Mouse (Mus musculus) megakaryocyte progenitor cell, adult 5-6 weeks (primary cell): Measurements from ENCODE around the gene Ncf4. TPM values are rescaled to one million over a fixed set of nuclear protein-coding genes. Genes with fewer than 3 reads are reported as not detected.

Experiments
- ATAC-seq: replicated peaks from 2 replicates; pipeline ENCODE4 v1.8.0; 2016; ENCODE audit warnings: mild to moderate bottlenecking, moderate TSS enrichment, inconsistent platforms; ENCODE audit not compliant: poor library complexity
- total RNA-seq, 2 experiments: library from RNA; stranded (forward) in 1 of 2; stranded (reverse) in 1 of 2; fragments of 157-497, 149-512 nt in 1 of 2; fragments of 200-1000 nt in 1 of 2; gene quantifications; 2 replicates each; pipeline versions ENCODE4 v1.2.3 to v1.2.4; 2015 to 2017

The Ncf4 gene
- total RNA-seq (2015) (128 and 151 TPM in 2 replicates), total RNA-seq (2017) (77.4 and 119 TPM in 2 replicates)

DNA sequence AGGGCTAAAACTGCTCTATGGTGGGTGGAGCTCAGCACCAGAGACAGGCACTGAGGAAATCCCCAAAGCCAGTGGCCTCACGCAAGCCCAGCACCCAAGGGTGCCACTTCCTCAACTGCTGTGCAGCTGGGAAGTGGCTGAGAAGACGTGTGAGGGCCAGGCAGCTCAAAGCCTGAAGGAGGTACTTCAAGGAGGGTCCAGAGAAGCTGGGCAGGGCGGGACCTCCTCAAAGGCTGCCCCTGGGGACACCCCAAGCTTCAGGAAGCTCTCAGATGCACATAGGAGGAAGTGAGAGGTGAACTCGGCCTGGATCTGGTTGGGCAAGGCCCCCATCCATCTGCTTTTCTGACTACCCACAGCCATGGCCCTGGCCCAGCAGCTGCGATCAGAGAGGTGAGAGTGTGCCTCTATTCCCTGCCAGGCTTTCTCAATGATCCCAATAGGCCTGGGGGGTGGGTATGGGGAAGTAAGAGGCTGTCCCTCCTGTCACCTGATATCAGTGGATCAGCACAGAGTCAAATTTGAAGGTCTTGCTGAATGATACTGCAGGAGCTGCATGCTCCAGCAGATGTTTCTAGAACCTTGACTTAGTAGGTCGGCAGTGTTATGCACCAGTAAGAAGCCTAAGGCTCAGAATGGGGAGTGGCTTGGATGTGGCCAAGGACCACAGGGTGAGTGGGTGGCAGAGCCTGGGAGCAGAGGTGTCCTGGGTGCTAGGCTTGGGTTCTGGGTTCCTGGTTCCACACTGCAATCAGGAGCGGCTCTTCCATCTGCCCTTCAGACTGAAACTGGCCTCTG lies at the start of gene Ncf4:
Gene Ncf4, plus strand, starts transcription at position 107 of the 798 bp plus-strand sequence.
- ATAC-seq, result peak; percentile 75

DNA sequence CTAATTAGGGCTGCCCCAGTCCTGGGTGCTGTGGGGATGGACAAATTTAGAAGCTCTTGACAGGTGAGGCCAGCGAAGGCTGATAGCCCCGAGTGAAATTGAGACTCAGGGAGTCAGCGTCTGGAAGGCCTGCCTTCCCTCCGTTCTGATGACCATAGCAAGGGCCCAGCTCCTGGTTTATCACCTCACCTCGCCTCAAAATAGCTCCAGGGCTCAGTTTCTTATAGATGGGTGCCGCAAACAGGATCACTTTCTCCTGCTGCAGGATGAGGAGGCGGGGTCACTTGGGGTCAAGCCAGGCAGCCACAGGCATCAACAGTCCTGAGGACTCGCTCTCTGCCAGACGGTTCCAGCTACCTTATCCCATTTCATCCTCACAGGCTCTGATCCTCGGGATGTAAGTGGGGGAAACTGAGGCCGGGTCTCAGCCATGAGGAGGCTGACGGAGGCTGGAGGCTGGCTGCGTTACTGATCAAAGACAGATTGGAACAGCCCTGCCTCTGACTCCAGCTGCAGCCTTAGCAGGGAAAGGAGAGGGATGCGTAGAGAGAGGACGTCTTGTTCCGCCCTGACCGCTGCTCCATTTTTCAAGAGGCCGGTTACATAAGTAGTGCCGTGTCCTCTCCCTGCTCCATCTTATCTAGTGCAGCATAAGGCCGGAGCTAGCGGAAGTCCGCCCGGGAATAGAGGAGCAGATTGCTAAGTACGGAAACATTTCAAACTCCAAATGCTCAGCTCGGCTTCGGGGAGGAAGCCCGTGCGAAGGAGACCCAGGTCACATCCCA lies 49.3 kb upstream of the Ncf4 start:
- ATAC-seq, result no peak

GRCm38 (mm10) chr15:78204053-78204847 lies 40.4 kb upstream of the Ncf4 start:
- no peak for ATAC-seq

DNA sequence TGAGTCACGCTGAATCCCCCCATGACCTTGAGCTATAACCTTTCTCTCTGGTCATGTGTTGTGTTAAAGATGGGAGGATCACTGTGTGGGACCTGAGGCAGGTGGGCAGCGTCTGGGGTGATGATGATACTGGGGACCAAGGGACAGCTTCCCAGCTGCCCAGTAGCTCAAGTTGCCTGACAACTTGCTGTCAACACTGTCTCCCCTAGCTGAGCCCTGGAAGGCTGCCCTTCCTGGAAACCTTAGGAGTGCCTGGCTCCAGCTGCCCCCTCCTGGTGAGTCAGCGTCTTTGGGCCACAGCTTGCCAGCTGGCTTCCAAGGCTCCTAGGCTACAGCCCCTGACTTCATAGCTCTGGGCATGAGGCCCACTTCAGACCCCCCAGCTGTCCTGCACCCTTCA lies 39.4 kb upstream of the Ncf4 start:
- no peak; the same call in 1 of the 2 replicates for ATAC-seq

GRCm38 (mm10) chr15:78206312-78206711 lies 38.3 kb upstream of the Ncf4 start, which contains the start of gene Pvalb:
Pvalb (minus strand) TSS chr15:78206400.
- no peak for ATAC-seq

DNA sequence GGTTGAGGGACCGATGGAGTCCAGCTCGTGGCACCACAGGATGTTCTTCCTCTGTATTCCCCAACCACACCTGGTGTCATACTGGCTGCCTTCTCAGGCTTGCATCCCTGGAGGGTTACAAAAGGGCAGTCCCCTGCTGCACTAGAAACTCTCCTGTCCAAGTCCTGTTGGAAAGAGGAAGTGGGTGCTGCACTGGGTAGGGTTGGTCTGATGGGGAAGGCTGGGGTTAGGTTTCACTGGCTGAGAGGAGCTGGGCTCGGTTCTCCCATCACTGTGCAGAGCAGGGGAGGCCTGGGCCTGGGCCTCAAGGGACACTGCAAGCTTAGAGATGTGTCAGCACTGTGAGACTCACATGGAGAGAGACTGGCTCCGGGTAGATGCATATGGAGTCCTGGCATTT lies 34.4 kb upstream of the Ncf4 start:
- peak; percentile 50 for ATAC-seq

DNA sequence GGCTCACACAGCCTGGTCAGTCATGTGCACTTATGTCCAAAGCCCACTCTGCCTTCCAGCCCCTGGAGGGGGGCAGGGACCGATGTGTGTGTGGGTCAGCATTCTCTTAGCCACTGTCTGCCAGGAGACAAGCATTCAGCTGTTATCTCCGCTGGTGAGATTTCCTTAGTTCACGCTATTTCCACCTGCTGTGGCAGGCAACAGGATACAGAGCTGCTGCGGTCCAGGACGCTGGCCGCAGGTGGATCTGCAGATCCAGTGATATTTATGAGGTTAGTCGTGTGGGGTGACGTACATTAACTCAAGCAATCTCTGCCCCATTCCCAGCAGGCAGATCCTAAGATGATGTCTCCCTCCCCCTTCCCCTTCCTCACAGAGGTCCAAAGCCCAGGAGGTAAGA lies 33.2 kb upstream of the Ncf4 start:
- no peak for ATAC-seq

DNA sequence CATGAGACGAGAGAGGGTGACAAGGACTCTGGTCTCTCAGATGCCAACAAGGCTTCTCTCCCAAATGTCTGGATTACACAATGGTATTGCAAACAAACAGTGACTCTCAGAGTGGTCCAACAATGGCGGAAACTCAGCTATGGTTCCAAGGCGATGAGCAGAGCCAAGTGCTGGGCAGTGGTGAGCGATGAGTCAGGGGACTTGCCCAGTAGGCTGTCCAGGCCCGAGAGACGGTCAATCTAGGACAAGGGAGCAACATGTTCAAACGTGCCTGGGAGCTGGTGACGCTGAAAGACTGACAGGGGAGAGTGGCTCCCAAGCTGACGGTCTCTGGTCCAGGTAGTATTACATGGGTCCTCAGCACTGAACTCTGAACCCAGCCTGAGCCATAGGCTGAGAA lies 29.3 kb upstream of the Ncf4 start:
- ATAC-seq, result no peak

- ATAC-seq, result no peak
These were observed 16.8 kb upstream of the Ncf4 start for GRCm38 (mm10) chr15:78227816-78228215.

DNA sequence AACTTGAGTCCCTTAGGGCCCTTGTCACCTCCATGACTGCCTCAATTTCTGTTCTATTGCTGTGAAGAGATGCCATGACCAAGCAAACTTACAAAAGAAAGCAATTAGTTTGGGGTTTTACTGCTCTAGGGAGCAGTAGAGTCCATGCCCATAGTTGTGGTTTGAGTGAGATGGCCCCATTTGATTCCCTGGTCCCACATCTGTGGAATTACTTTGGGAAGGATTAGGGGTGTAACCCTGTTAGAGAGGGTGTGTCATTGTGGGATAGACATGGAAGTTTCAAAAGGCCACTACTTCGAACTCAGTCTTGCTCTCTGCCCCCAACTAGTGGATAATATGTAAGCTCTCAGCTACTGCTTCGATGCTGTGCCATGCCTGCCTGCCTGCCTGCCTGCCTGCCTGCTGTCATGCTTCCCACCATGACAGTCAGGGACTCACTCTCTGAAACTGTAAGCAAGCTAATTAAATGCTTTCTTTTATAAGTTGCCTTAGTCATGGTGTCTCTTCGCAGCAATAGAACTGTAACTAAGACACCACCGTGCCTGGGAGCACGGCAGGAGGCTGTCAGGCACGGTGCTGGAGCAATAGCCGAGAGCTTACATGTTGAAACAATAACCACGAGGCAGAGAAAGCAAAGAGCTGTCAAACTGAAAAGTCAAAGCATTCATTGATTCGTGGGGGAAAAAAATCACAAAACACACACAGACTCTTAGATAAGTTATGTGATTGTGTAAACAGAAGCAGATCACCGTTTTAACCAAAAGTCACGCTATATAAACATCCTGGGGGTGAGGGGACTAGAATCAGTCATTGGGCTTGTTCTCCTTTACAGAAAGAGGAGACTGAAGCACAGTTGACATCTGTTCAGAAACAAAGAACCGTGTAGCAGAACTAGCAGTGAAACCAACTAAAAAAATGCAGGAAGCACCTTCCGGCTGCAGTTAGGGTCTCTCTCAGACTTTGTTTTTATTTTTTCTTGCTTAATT lies 13.0 kb upstream of the Ncf4 start:
- ATAC-seq, result no peak

GRCm38 (mm10) chr15:78234823-78235509 lies 9.6 kb upstream of the Ncf4 start:
- ATAC-seq, result no peak

- ATAC-seq, result peak; percentile 86
These were observed 5.1 kb upstream of the Ncf4 start for GRCm38 (mm10) chr15:78239453-78239852.

- no peak for ATAC-seq
These were observed 4.5 kb upstream of the Ncf4 start for GRCm38 (mm10) chr15:78239956-78240617.

DNA sequence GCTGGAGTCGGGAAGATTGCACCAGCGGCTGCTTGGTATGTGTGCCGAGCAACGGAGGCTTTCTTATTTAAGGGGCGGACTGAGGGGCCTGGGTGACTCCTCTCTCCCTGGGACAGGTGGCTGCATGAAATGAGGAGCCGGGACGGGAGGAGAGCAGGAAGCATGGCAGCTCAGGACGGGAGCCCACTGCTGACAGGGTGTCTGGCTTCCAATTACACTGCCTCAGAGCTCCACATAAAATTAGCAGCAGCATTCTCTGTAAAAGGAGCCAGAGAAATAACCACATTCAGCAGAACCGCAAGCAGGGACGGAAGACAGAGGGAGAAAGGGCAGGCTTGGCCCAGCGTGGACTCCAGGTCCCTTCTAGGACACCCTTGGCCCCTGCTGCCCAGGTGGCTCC lies 3.3 kb upstream of the Ncf4 start:
- no peak for ATAC-seq

DNA sequence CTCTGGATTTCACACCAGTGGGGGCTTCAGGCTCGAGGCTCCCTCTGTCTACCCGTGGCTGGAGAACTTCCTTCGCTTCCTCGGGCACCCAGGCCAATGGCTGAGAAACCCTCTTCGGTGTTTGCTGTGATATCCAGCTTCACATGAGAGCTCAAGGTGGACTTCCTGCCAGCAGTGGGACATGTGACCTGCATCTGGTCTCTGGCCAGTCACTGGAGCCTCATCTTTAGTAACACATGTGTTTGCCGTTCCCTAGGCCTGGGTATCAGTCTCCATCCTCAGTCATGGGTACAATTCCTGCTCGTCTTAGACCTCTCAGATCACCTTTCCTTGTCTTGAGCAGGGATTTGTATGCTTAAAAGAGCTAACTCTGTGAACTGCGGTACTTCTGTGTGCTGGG lies 1.5 kb upstream of the Ncf4 start:
- ATAC-seq, result no peak

- no peak for ATAC-seq
These were observed 827 bp upstream of the Ncf4 start for GRCm38 (mm10) chr15:78243774-78244173.

DNA sequence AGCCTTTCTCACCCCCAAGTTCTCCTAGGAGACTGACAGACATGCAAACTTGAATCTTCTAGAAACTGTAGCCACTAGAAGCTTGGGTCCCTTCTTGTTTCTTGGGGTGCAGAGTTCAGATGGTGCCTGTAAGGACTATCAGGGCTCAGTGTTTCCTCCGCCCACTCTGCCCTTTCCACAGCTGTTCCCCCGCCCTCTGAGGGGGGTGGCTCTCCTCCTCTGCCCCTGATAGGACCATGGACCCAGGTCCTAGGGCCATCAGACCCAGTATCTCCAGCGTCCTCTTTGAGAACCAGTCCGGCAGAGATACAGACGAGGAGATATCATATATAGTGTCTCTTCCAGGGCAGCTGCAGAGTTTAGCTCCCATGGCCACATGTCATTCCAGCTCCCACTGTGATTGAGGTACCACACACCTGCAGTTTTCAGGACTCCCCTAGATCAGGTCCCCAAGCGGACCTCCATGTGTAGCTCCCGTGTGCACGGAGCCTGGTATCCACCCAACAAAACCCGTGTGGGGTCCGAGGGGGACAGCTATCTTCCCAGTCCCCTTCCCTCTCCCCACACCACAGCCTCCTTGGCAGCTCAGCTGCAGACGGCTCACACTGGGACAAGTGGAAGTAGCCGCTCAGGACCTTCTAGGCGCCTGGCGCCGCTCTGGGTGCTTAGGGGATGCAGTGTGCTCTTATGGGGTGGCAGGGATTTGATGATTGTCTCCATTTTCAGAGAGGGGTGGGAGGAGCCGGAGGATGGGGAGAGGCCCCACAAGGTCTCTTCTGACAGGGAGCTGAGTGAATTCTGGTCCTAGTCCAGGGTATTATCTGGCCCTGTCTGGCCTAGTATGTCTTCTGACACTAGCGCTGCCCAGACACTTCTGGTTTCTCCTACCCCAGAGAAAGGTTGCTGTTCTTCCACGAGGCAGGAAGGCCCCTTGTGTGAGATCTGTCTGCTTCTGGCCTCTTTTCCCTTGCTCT lies 1.8 kb downstream of the Ncf4 start:
- no peak for ATAC-seq

DNA sequence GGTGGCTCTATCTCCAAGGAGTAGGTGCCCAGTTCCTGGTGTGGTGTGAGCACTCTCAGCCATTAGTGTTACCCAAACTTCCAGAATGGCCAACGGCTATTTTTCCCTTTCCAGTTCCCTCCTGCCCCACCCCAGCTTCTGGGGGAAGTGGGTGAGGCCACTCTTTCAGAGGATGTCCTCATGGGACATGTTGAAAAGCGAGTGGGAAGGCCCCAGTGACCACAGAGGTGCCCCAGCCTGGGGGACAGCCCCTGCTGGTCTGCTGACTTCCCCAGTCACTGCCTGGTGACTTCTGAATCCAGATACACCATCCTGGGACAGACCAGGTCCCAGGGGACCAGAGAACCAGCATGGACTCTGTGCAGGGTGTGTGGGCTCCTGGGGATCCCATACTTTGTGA lies 3.1 kb downstream of the Ncf4 start:
- ATAC-seq, result peak; percentile 46
